Mouse (Mus musculus) mesoderm, embryonic 11.5 days (tissue): ENCODE results near the gene Nap1l2.
A peak's percentile ranks its signal among the peaks of the same experiment; 100 is the strongest.
"Not testable (repeated sequence)": the region's sequence is repeated elsewhere in the genome, so short reads cannot be mapped to it uniquely, and the experiment has no call there.

Experiments used
- DNase-seq: peaks from one replicate; pipeline ENCODE4 v3.0.0-alpha.2; 2012; ENCODE audit warnings: low read depth, low spot score

The Nap1l2 gene

GRCm38 (mm10) chrX:103186431-103186786 lies at the start of gene Nap1l2:
Nap1l2 (minus strand) TSS chrX:103186640.
- DNase-seq: peak; percentile 60

- no peak for DNase-seq
Measured at GRCm38 (mm10) chrX:103215251-103215650, 28.8 kb upstream of the Nap1l2 start.

- no peak for DNase-seq
Measured at GRCm38 (mm10) chrX:103186829-103187228, 389 bp upstream of the Nap1l2 start.

GRCm38 (mm10) chrX:103185781-103186430 lies 534 bp downstream of the Nap1l2 start:
- no peak for DNase-seq

- DNase-seq: no peak
Measured at GRCm38 (mm10) chrX:103183536-103183935, 2.9 kb downstream of the Nap1l2 start.

GRCm38 (mm10) chrX:103179771-103180558 lies 6.5 kb downstream of the Nap1l2 start:
- no peak for DNase-seq

- DNase-seq: not testable (repeated sequence)
Measured at GRCm38 (mm10) chrX:103164948-103165605, 21.4 kb downstream of the Nap1l2 start.

- no peak for DNase-seq
Measured at GRCm38 (mm10) chrX:103156134-103156533, 30.3 kb downstream of the Nap1l2 start.

- no peak for DNase-seq
Measured at GRCm38 (mm10) chrX:103138549-103138948, 47.9 kb downstream of the Nap1l2 start.
